Mouse (Mus musculus): ENCODE results near the gene Asb5.
"Not testable (repeated sequence)": the region's sequence is repeated elsewhere in the genome, so short reads cannot be mapped to it uniquely, and the experiment has no call there.

The Asb5 gene

GRCm38 (mm10) chr8:54537285-54537684 lies 7.9 kb downstream of the Asb5 start:
- no peak for DNase-seq (ENCODE audit: low spot score in 2 of 2)

- no peak for DNase-seq (ENCODE audit: low spot score in 2 of 2)
Observed at GRCm38 (mm10) chr8:54541331-54541730, 12.0 kb downstream of the Asb5 start.

- DNase-seq (ENCODE audit: low spot score in 2 of 2) = peak in 1 of 2 experiments; percentile 2
Observed at GRCm38 (mm10) chr8:54548383-54548782, 19.0 kb downstream of the Asb5 start.

DNA sequence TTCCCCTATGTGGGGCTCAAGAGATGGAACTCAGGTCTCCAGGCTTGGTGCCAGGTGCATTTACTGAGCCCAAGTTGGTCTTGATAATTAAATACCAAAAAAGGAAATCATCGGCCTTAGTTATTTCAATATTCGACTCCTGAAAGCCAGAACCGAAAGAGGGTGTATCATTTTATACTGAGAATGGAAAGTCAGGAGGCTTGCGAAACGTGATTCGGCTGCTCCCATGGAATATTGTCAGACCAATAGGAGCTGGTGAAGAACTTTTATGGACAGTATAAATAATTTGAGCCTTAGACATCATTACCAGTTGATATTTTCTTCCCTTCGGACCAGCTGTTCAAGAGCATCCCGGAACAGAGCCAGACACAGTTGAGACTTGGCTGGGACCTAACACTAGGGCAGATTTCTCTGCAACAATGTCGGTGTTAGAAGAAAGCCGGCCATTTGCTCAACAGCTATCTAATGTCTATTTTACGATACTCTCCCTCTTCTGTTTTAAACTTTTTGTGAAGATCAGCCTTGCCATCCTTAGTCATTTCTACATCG lies 20.7 kb downstream of the Asb5 start:
- DNase-seq (ENCODE audit: low spot score in 2 of 2) = no peak

GRCm38 (mm10) chr8:54554921-54555320 lies 25.5 kb downstream of the Asb5 start:
- no peak for DNase-seq (ENCODE audit: low spot score in 2 of 2)

- no peak for DNase-seq (ENCODE audit: low spot score in 2 of 2)
Observed at GRCm38 (mm10) chr8:54562137-54562536, 32.8 kb downstream of the Asb5 start.

GRCm38 (mm10) chr8:54565181-54565580 lies 35.8 kb downstream of the Asb5 start:
- no peak for DNase-seq (ENCODE audit: low spot score in 2 of 2)

GRCm38 (mm10) chr8:54565603-54566260 lies 36.4 kb downstream of the Asb5 start:
- no peak for DNase-seq (ENCODE audit: low spot score in 2 of 2)

GRCm38 (mm10) chr8:54567168-54567567 lies 37.8 kb downstream of the Asb5 start:
- no peak for DNase-seq (ENCODE audit: low spot score in 2 of 2)

DNA sequence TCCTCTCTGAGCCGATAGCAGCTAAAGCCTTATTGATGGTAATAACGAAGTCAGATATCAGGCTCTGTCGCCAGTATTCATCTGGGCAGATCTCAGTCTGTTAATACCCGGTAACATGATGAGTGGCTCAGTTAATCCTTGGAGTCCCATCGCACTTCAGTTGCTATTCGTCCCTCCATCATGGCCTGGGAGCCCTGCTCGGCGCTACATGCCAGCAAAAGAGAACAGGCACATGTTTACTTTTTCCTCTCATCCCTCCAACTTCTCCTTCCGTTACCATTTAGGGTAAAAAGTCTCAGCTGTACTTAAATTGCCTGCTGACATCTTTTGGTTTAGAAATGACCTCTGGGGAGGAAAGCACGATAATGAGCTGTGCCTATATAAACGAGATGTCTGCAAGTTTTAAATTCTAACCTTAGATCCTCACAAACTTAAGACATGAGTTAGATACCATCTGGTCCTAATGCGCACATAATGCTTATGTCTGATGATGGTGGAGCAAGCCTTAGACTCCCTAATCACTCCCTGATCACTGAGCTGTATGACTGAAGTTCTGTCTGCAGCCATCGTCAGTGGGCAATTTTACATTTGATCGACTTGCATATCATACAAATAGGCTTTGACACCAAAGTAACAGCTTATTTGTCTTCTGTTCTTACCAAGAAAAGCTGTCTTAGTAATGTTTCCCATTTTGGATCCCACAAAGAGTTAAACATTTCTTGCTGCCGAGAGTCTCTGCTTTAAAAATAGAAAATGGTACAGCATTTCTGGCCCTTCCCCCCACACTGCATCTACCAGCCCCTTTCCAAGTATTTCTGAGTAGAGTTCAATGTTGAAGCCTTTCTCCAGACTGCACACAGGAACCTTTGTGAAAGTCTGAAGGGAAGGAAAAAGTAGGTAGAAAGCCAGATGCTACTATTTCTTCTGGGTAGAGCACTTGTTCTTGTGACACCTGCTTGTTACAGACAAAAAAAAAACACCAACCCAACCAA lies 41.5 kb downstream of the Asb5 start:
- no peak for DNase-seq (ENCODE audit: low spot score in 2 of 2)

DNA sequence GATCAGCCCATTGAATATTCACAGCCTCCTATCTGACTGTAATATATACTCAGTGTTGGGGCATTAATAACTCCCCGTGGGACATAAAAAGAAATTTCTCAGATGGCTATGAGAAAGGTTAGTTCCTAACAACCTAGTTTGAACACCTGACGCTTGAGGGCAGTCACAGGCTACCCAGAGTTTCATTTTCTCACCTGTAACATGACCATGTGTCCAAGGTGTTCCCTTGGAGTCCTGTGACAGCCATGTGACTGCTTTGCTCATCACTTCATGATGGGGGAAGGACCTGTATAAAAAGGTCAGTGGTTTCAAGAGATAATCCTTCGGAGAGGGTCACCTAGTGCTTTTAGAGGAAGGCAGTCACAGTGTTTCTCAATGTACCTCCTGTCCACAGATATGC lies 52.1 kb downstream of the Asb5 start:
- DNase-seq (ENCODE audit: low spot score in 2 of 2) = no peak

DNA sequence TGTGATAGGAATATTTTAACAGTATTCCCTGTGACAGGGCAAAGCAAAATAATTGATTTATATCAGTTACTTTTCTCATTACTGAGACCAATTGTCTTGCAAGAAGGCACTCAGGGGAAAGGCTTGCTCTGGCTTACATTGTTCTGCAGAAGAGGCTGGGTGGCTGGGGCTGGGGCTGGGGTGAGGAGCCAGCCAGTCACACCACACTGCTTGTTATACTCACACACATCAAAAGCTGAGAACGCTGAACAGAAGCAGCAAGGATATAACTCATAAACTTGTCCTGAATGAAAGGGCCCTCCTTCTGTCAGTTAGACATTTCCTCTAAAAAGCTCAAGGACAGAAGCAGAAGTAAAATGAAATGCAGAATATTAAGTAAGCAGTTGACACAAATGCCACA lies 53.5 kb downstream of the Asb5 start:
- no peak for DNase-seq (ENCODE audit: low spot score in 2 of 2)

DNA sequence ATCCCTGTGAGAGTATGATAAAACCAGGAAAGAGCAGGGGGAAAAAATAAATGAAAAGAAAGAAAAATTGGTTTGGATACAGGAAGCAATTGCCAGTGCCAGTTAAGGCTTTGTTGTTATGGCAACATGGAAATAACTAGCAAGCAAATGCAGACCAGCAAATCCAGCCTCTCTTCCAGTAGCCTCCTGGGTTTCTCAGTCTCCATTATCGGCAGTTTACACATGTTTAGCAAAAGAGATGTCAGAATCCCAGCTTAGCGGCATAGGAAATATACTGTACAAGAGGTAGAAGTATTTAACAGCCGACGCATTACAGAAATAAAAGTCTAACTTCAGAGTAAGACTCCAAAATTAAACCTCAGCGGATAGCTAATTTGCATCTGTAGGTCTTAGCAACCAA lies 65.3 kb downstream of the Asb5 start:
- no peak for DNase-seq (ENCODE audit: low spot score in 2 of 2)

DNA sequence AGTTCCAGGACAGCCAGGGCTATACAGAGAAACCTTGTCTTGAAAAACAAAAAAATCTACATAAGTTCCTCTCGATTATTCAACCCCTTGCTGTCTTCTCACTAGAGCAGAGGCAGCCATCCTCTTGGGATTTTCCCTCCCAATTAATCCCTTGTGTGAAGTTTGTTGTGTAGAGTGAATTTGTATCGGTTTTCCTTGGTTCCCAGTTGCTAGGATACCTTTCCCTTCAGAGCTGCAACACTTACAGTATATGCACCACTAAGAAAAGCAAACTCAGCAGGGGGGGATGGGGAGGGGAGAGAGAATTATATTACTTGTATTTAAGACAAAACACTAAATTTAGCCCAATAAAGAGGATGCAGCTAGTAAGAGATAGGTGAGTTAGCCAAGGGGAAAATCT lies 66.7 kb downstream of the Asb5 start:
- DNase-seq (ENCODE audit: low spot score in 2 of 2) = no peak

DNA sequence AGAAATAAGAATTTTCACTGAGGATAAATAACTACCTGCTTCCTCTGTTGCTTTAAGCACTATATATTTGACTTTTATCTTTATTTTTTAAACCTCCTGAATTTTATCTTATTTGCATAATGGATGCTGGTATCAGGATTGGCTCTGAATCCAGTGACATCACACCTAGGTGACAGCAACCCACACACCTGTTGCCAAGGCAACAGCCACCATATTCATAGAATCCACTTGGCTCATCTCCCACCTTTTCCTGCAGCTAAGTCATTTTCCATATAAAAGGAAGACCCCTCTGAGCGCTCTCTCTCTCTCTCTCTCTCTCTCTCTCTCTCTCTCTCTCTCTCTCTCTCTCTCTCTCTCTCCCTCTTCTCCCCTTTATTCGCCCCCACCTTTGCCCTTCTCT lies 67.6 kb downstream of the Asb5 start:
- no peak for DNase-seq (ENCODE audit: low spot score in 2 of 2)

GRCm38 (mm10) chr8:54597386-54597785 lies 68.0 kb downstream of the Asb5 start:
- DNase-seq (ENCODE audit: low spot score in 2 of 2) = no peak

DNA sequence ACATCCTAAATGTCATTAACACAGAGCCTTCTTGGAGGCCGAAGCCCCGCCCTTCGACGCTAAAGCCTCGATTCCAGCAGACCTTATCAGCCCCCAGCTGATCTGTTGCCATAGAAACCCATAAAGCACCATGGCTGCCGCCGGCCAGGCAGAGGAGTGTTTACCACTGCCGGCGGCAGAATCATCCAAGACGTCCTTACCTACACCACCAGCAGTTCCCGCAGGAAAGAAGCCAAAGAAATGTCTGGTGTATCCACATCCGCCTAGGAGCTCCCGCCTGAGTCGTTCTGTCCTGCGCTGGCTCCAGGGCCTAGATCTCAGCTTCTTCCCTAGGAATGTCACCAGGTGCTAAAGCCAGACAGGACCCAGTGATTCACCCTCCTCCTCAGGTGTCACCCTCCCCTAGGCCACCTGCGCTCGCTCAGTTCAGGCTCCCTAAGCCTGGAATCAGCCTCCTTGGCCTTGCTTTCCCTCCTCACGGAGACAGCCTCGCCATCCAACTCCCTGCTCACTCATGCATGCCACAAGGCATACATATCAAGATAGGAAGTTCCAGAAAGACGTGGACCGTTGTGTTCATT lies 71.4 kb downstream of the Asb5 start, which contains the start of gene Spata4:
Gene Spata4 (plus strand): TSS at position 111 of the 581 bp plus-strand sequence.
- DNase-seq (ENCODE audit: low spot score in 2 of 2) = peak in 1 of 2 experiments; percentile 42

- no peak for DNase-seq (ENCODE audit: low spot score in 2 of 2)
Observed at GRCm38 (mm10) chr8:54603440-54603839, 74.1 kb downstream of the Asb5 start.

- DNase-seq (ENCODE audit: low spot score in 2 of 2) = no peak
Observed at GRCm38 (mm10) chr8:54609336-54609735, 80.0 kb downstream of the Asb5 start.

GRCm38 (mm10) chr8:54610238-54610637 lies 80.9 kb downstream of the Asb5 start:
- DNase-seq (ENCODE audit: low spot score in 2 of 2) = no peak

DNA sequence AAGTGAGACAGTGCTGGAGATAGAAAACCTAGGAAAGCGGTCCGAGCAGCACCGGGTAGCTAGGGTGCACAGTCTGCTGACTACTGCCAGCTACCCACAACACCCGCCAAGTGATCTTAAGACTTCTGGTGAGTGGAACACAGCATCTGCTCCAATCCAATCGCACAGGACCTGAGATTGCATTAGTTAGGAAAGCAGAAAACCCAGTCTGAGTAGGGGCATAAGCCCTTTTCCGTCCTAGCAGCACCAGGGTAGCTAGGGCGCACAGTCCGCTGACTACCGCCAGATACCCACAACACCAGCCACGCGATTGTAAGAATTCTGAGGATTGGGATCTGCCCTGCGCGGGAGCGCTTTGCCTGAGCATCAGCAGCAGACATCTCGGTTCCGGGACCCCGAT lies 87.3 kb downstream of the Asb5 start:
- not testable (repeated sequence) for DNase-seq (ENCODE audit: low spot score in 2 of 2)
